Mouse (Mus musculus): ENCODE data around the gene Socs3. TPM values are rescaled to one million over a fixed set of nuclear protein-coding genes. Genes with fewer than 3 reads are reported as not detected.
A peak's percentile ranks its signal among the peaks of the same experiment; 100 is the strongest.

Socs3 gene
- polyA plus RNA-seq, 1 experiment from 2014 or later = 6.7 TPM

- H3K4me1 ChIP-seq = peaks cover 16% of the 10 kb centered on the region
- 81% methylated on average over 11 of the region's 11 CpGs for WGBS
- no peak for ATAC-seq (ENCODE audit: low FRiP score)
- peaks cover 9% of the 10 kb centered on the region for H3K27me3 ChIP-seq (replicated peaks)
- H3K27ac ChIP-seq (replicated peaks) = no peak overlapping the region
- no peak overlapping the region for H3K4me3 ChIP-seq (replicated peaks)
- H3K9ac ChIP-seq (replicated peaks) = no peak overlapping the region
- no peaks in the 10 kb centered on the region for H3K36me3 ChIP-seq
- H3K9me3 ChIP-seq (replicated peaks) = no peaks in the 10 kb centered on the region
- no peak overlapping the region for H3K4me2 ChIP-seq
Observed at GRCm38 (mm10) chr11:117946195-117946979, 23.5 kb downstream of the Socs3 start.

GRCm38 (mm10) chr11:117941848-117942247, 28.0 kb downstream of the Socs3 start:
- 21% methylated on average over 4 of the region's 4 CpGs for whole genome bisulfite sequencing
- no peak overlapping the region for H3K4me3 ChIP-seq (replicated peaks)
- H3K9me3 ChIP-seq (replicated peaks) = no peaks in the 10 kb centered on the region
- no peak overlapping the region for H3K4me2 ChIP-seq
- H3K9ac ChIP-seq (replicated peaks) = no peak overlapping the region
- H3K27me3 ChIP-seq (replicated peaks) = no peaks in the 10 kb centered on the region
- ATAC-seq (ENCODE audit: low FRiP score) = no peak
- no peak overlapping the region for H3K27ac ChIP-seq (replicated peaks)
- peaks cover 36% of the 10 kb centered on the region for H3K4me1 ChIP-seq
- H3K36me3 ChIP-seq = no peaks in the 10 kb centered on the region

- no peak overlapping the region for H3K4me3 ChIP-seq (replicated peaks)
- no peaks in the 10 kb centered on the region for H3K36me3 ChIP-seq
- H3K9ac ChIP-seq (replicated peaks) = no peak overlapping the region
- H3K9me3 ChIP-seq (replicated peaks) = no peaks in the 10 kb centered on the region
- no peak overlapping the region for H3K27ac ChIP-seq (replicated peaks)
- peaks cover 40% of the 10 kb centered on the region for H3K4me1 ChIP-seq
- 89% methylated on average over 8 of the region's 8 CpGs for WGBS
- H3K27me3 ChIP-seq (replicated peaks) = no peaks in the 10 kb centered on the region
- no peak for ATAC-seq (ENCODE audit: low FRiP score)
- no peak overlapping the region for H3K4me2 ChIP-seq
Observed at GRCm38 (mm10) chr11:117941325-117941834, 28.5 kb downstream of the Socs3 start.

- Histone ChIP-seq H3K9me3 (replicated peaks) (no peaks in the 10 kb centered on the region), H3K4me1 (peaks cover 45% of the 10 kb centered on the region), H3K4me3 (replicated peaks) (no peak overlapping the region), H3K27me3 (replicated peaks) (no peaks in the 10 kb centered on the region), H3K27ac (replicated peaks) (peak overlapping the region; percentile 74; the same call in 1 of the 2 replicates), H3K36me3 (no peaks in the 10 kb centered on the region), H3K4me2 (no peak overlapping the region), H3K9ac (replicated peaks) (no peak overlapping the region)
- 92% methylated on average over 6 of the region's 6 CpGs for WGBS
- ATAC-seq (ENCODE audit: low FRiP score) = no peak
Observed at GRCm38 (mm10) chr11:117940881-117941280, 29.0 kb downstream of the Socs3 start.

- Histone ChIP-seq H3K9ac (replicated peaks) (no peak overlapping the region), H3K27ac (replicated peaks) (peak overlapping the region; percentile 74), H3K36me3 (no peaks in the 10 kb centered on the region), H3K4me1 (peaks cover 55% of the 10 kb centered on the region), H3K9me3 (replicated peaks) (no peaks in the 10 kb centered on the region), H3K4me2 (peak overlapping the region; percentile 22), H3K4me3 (replicated peaks) (no peak overlapping the region), H3K27me3 (replicated peaks) (no peaks in the 10 kb centered on the region)
- peak; percentile 83 for ATAC-seq (ENCODE audit: low FRiP score)
- WGBS = 2% methylated on average over 7 of the region's 7 CpGs
Observed at GRCm38 (mm10) chr11:117939741-117940285, 30.0 kb downstream of the Socs3 start.

- Histone ChIP-seq H3K36me3 (no peaks in the 10 kb centered on the region), H3K4me3 (replicated peaks) (no peak overlapping the region), H3K4me1 (peaks cover 57% of the 10 kb centered on the region), H3K27me3 (replicated peaks) (no peaks in the 10 kb centered on the region), H3K4me2 (peak overlapping the region; percentile 22), H3K9ac (replicated peaks) (no peak overlapping the region), H3K9me3 (replicated peaks) (no peaks in the 10 kb centered on the region), H3K27ac (replicated peaks) (peak overlapping the region; percentile 74)
- WGBS = 23% methylated on average over 4 of the region's 4 CpGs
- no peak for ATAC-seq (ENCODE audit: low FRiP score)
Observed at GRCm38 (mm10) chr11:117939004-117939730, 30.7 kb downstream of the Socs3 start.

GRCm38 (mm10) chr11:117936202-117936601, 33.6 kb downstream of the Socs3 start:
- WGBS = 42% methylated on average over 8 of the region's 8 CpGs
- Histone ChIP-seq H3K27me3 (replicated peaks) (peaks cover 8% of the 10 kb centered on the region; the same call in 1 of the 2 replicates), H3K4me1 (peaks cover 68% of the 10 kb centered on the region)

GRCm38 (mm10) chr11:117935616-117936015, 34.2 kb downstream of the Socs3 start:
- Histone ChIP-seq H3K4me2 (no peak overlapping the region), H3K4me1 (peaks cover 68% of the 10 kb centered on the region), H3K27me3 (replicated peaks) (peaks cover 13% of the 10 kb centered on the region), H3K9ac (replicated peaks) (no peak overlapping the region), H3K27ac (replicated peaks) (0 out of 2 replicates have a peak overlapping the region, but pooled peaks have one; percentile 3), H3K4me3 (replicated peaks) (no peak overlapping the region), H3K36me3 (no peaks in the 10 kb centered on the region), H3K9me3 (replicated peaks) (no peaks in the 10 kb centered on the region)
- ATAC-seq (ENCODE audit: low FRiP score) = no peak
- 67% methylated on average over 9 of the region's 9 CpGs for WGBS

More at GRCm38 (mm10) chr11:117936202-117936601, 33.6 kb downstream of the Socs3 start:
- H3K36me3 ChIP-seq = no peaks in the 10 kb centered on the region
- no peak overlapping the region for H3K4me3 ChIP-seq (replicated peaks)
- no peaks in the 10 kb centered on the region for H3K9me3 ChIP-seq (replicated peaks)
- no peak for ATAC-seq (ENCODE audit: low FRiP score)
- no peak overlapping the region for H3K27ac ChIP-seq (replicated peaks)
- no peak overlapping the region for H3K9ac ChIP-seq (replicated peaks)
- H3K4me2 ChIP-seq = no peak overlapping the region

GRCm38 (mm10) chr11:117934576-117935368, 35.1 kb downstream of the Socs3 start:
- no peaks in the 10 kb centered on the region for H3K9me3 ChIP-seq (replicated peaks)
- no peaks in the 10 kb centered on the region for H3K36me3 ChIP-seq
- ATAC-seq (ENCODE audit: low FRiP score) = no peak
- no peak overlapping the region for H3K4me3 ChIP-seq (replicated peaks)
- H3K9ac ChIP-seq (replicated peaks) = no peak overlapping the region
- H3K27me3 ChIP-seq (replicated peaks) = peaks cover 22% of the 10 kb centered on the region
- H3K4me2 ChIP-seq = no peak overlapping the region
- H3K27ac ChIP-seq (replicated peaks) = 0 out of 2 replicates have a peak overlapping the region, but pooled peaks have one; percentile 3
- H3K4me1 ChIP-seq = peaks cover 64% of the 10 kb centered on the region
- WGBS = 73% methylated on average over 5 of the region's 5 CpGs

- Histone ChIP-seq H3K27me3 (replicated peaks) (peaks cover 25% of the 10 kb centered on the region), H3K4me2 (no peak overlapping the region), H3K9ac (replicated peaks) (no peak overlapping the region), H3K4me3 (replicated peaks) (no peak overlapping the region), H3K4me1 (peaks cover 59% of the 10 kb centered on the region), H3K9me3 (replicated peaks) (no peaks in the 10 kb centered on the region), H3K27ac (replicated peaks) (no peak overlapping the region), H3K36me3 (no peaks in the 10 kb centered on the region)
- no peak for ATAC-seq (ENCODE audit: low FRiP score)
- 29% methylated on average over 2 of the region's 2 CpGs for WGBS
Observed at GRCm38 (mm10) chr11:117934168-117934567, 35.7 kb downstream of the Socs3 start.

GRCm38 (mm10) chr11:117932195-117932594, 37.7 kb downstream of the Socs3 start:
- Histone ChIP-seq H3K27ac (replicated peaks) (no peak overlapping the region), H3K4me3 (replicated peaks) (no peak overlapping the region), H3K36me3 (no peaks in the 10 kb centered on the region), H3K9ac (replicated peaks) (no peak overlapping the region), H3K4me2 (no peak overlapping the region), H3K9me3 (replicated peaks) (no peaks in the 10 kb centered on the region), H3K27me3 (replicated peaks) (peaks cover 25% of the 10 kb centered on the region), H3K4me1 (peaks cover 51% of the 10 kb centered on the region)
- WGBS = 27% methylated on average over 4 of the region's 4 CpGs
- ATAC-seq (ENCODE audit: low FRiP score) = 0 out of 2 replicates have a peak, but pooled peaks have one; percentile 34

Measured in neural tube, embryonic 15.5 days (tissue).